Mouse (Mus musculus) skeletal muscle tissue, postnatal 0 days (tissue): ENCODE results near the gene Rab4b. TPM values are rescaled to one million over a fixed set of nuclear protein-coding genes. Genes with fewer than 3 reads are reported as not detected.
A peak's percentile ranks its signal among the peaks of the same experiment; 100 is the strongest.

ENCODE experiments used
- microRNA counts: library from miRNA; unstranded; fragments of <30 nt; microRNA quantifications from one replicate; lab custom pipeline; 2015
- microRNA-seq, 2 experiments: library from miRNA; unstranded; fragments of <30 nt; microRNA quantifications; one replicate each; pipeline ENCODE4; 2016
- polyA plus RNA-seq: library from polyadenylated mRNA; unstranded; fragments of >200 nt; fragmentation: Nextera tagmentation; extraction: Ambion mirVana; gene quantifications from 2 replicates; pipeline ENCODE4 v1.2.1, GENCODE M21; 2015

Rab4b gene
- 34.9 and 42.4 TPM in 2 replicates for polyA plus RNA-seq

GRCm38 (mm10) chr7:27178324-27179216 lies at the start of gene Rab4b:
Gene Rab4b (minus strand): TSS chr7:27178896.

GRCm38 (mm10) chr7:27228281-27228821 lies 49.7 kb upstream of the Rab4b start, which contains the start of gene Itpkc:
Gene Itpkc (minus strand): TSS chr7:27228661.

GRCm38 (mm10) chr7:27195681-27196611 lies 17.2 kb upstream of the Rab4b start, which contains the start of the genes BC024978 and Snrpa:
Gene BC024978 (plus strand): TSS chr7:27195781.
Gene Snrpa (minus strand): TSS chr7:27196271.

DNA sequence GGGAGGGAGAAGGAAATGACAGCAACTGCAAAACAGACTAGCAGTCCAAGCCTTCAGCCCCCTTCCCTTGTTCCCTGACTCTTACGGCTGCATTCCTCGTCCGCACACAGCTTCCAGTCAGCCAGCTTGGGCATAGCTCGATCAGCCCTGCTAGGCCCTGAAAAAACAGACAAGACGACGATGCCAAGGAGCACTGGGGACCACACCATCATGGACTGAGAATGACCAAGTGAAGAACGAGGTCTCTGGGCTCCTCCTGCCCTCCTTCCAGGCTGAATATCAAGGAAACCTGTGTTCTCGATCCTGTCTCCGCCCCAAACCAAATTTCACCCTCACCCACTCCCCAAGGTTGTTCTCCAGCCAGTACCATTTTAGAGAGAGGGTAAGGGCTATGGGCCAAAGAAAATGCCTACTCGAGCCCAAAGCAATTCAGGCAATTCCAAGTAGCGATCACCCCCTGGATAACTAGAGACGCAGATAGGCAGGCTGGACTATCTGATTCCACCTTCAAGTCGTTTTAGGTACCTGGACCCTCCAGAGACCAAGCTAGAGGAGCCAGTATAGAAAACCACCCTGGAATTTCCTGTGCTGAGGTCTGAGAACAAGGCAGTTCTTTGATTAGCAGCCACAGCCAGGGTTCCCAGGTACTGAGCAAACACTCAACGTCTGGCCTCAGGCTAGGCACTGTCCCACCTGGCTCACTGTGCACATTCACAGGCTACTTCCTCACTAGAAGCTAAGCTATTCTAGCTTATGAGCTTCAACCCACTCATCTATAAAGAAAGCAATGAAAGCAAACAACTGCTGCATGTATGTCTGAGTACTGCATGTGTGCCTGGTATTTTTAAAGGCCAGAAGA lies 2.4 kb upstream of the Rab4b start, which contains the start of the genes Gm21983 and Mia:
Gene Gm21983 (minus strand): TSS at position 250 of the 859 bp plus-strand sequence.
Gene Mia (minus strand): TSS at position 321 of the 859 bp plus-strand sequence.

DNA sequence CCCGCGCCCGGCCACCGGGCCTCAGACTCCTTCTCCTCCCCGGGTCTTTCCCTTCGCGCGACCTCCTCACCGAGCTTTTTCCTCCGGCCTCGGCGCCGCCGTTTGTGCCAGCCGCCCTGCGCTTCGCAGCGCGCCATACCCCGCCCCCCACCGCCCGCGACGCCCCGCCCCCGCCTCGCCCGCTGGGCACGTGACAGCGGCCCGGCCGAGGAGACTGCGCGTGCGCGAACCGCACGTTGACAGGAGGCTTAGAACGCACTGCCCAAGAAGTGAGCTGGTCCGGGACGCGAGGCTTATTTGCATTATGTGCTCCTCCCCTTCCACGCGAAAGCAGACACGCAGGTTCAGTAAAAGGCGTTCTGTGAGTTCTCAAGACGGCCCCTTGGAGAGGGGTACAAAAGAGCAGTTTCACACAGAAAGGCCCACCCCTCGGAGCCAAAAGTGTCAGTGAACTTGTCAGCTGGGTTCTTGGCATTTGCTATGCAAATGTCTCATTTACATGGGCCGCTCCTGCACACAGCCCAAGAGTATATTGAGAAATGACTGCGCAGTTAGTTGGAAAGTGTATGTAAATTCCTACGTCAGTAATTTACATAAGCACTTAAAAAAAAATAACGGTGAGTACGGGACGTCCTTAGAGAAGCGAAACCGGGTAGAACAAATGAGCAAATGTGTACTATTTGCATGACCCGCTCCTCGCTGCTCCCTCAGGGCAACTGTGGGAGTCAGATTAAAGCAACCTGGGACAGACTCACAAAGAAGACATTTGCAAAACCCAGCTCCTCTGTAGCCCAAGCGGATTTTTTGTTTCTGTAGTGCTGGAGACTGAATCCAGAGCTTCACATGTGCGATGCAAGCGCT lies 11.9 kb downstream of the Rab4b start, which contains the start of gene Egln2:
Gene Egln2 (minus strand): TSS at position 189 of the 861 bp plus-strand sequence.

GRCm38 (mm10) chr7:27153205-27153764 lies 25.4 kb downstream of the Rab4b start, which contains the start of gene Cyp2t4:
Gene Cyp2t4 (plus strand): TSS chr7:27153714.

DNA sequence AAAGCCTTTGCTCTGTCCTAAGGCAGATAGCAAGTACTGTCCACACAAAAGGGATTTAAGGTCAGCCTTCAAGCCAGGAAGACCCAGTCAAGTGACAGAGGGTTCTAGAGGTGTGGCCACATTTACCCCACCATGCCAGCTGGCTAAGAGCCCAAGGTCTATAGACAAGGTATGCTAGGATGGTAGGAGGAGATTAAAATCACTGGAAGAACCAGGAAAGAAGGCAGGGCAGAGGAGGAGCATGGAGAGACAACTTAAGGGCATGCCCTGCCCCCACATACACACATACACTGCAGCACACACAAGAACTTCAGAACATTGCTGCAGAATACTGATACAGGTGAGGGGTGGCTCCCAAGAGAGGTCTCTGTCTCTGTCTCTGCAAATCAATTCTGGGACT lies 59.0 kb downstream of the Rab4b start, which contains the start of gene Cyp2f2:
Gene Cyp2f2 (plus strand): TSS at position 234 of the 400 bp plus-strand sequence.

MicroRNA genes within 50 kb of the gene (microRNA counts, 519-probe panel; counts per million panel counts)
- microRNA mmu-miR-1191 (lab: Ali Mortazavi, UCI): 296 counts per million, percentile 58 among the panel's probes with 10 or more counts

Small RNA genes within 50 kb of the gene (microRNA-seq; reads per million reads assigned to microRNA genes)
- gene Mir1191 (0.30 to 1.7 reads per million in 2 experiments), gene Mir3101 (0.10 to 0.21 reads per million in 2 experiments)

Other genes starting within 250 kb of the Rab4b start
- not detected in 2 replicates for gene Cyp2a22, start 239.5 kb downstream of the Rab4b start, polyA plus RNA-seq
- gene Cyp2a12, start 149.8 kb downstream of the Rab4b start, polyA plus RNA-seq: not detected in 2 replicates
- 0.08 and 1.1 TPM in 2 replicates for gene Cyp2f2, start 59.0 kb downstream of the Rab4b start, polyA plus RNA-seq
- gene Cyp2t4, start 25.2 kb downstream of the Rab4b start, polyA plus RNA-seq: 0.07 TPM in 1 of 2 replicates, not detected in the other
- 58.2 and 63.0 TPM in 2 replicates for gene Egln2, start 12.1 kb downstream of the Rab4b start, polyA plus RNA-seq
- not detected in 2 replicates for gene Gm21983, start 2.2 kb upstream of the Rab4b start, polyA plus RNA-seq
- 0.77 and 3.3 TPM in 2 replicates for gene Mia, start 2.3 kb upstream of the Rab4b start, polyA plus RNA-seq
- 1.6 and 1.7 TPM in 2 replicates for gene BC024978, start 16.9 kb upstream of the Rab4b start, polyA plus RNA-seq
- 54.4 and 60.6 TPM in 2 replicates for gene Snrpa, start 17.4 kb upstream of the Rab4b start, polyA plus RNA-seq
- 2.1 and 2.9 TPM in 2 replicates for gene Itpkc, start 49.8 kb upstream of the Rab4b start, polyA plus RNA-seq
- gene Coq8b, start 54.1 kb upstream of the Rab4b start, polyA plus RNA-seq: 6.1 and 8.7 TPM in 2 replicates
- gene Numbl, start 79.5 kb upstream of the Rab4b start, polyA plus RNA-seq: 16.8 and 20.3 TPM in 2 replicates
- 32.9 and 37.2 TPM in 2 replicates for gene Ltbp4, start 158.8 kb upstream of the Rab4b start, polyA plus RNA-seq
- 5.5 and 9.9 TPM in 2 replicates for gene Shkbp1, start 177.1 kb upstream of the Rab4b start, polyA plus RNA-seq
- 0.38 and 0.88 TPM in 2 replicates for gene Gm20479, start 178.5 kb upstream of the Rab4b start, polyA plus RNA-seq